Mouse (Mus musculus) erythroblast, embryonic 14.5 days (primary cell): Measurements from ENCODE around the gene Ccdc85b. TPM values are rescaled to one million over a fixed set of nuclear protein-coding genes. Genes with fewer than 3 reads are reported as not detected.
"Not testable (repeated sequence)": the region's sequence is repeated elsewhere in the genome, so short reads cannot be mapped to it uniquely, and the experiment has no call there.

Source experiments
- H3K27me3 ChIP-seq: 2 replicates; pipeline ENCODE4 v1.6.1; 2012; ENCODE audit warnings: inconsistent platforms; ENCODE audit not compliant: control insufficient read depth
- H3K36me3 ChIP-seq: 2 replicates; pipeline ENCODE4 v1.6.1; 2012; ENCODE audit warnings: mild to moderate bottlenecking, inconsistent platforms; ENCODE audit not compliant: control insufficient read depth
- H3K4me1 ChIP-seq: 2 replicates; pipeline ENCODE4 v1.6.1; 2012; ENCODE audit warnings: inconsistent platforms; ENCODE audit not compliant: control insufficient read depth
- H3K4me3 ChIP-seq: replicated peaks from 2 replicates; pipeline ENCODE3; 2012; ENCODE audit warnings: moderate library complexity, mild to moderate bottlenecking, inconsistent platforms
- H3K9me3 ChIP-seq: 2 replicates; pipeline ENCODE4 v1.6.1; 2012; ENCODE audit warnings: low read length, inconsistent platforms, mixed read lengths; ENCODE audit not compliant: control insufficient read depth
- GATA1 ChIP-seq: IDR thresholded peaks from 2 replicates; pipeline ENCODE4 v1.6.1; 2012; ENCODE audit warnings: low read length, inconsistent platforms, mixed read lengths
- TAL1 ChIP-seq: IDR thresholded peaks from 3 replicates; pipeline ENCODE4 v1.6.1; 2012; ENCODE audit warnings: low read length, inconsistent platforms, mixed read lengths
- polyA plus RNA-seq: library from polyadenylated mRNA; stranded (reverse); fragments of >175 nt; gene quantifications from 2 replicates; pipeline ENCODE4 v1.2.3, GENCODE M21; 2012

Ccdc85b gene
- polyA plus RNA-seq, 1 experiment: 0.57 TPM

DNA sequence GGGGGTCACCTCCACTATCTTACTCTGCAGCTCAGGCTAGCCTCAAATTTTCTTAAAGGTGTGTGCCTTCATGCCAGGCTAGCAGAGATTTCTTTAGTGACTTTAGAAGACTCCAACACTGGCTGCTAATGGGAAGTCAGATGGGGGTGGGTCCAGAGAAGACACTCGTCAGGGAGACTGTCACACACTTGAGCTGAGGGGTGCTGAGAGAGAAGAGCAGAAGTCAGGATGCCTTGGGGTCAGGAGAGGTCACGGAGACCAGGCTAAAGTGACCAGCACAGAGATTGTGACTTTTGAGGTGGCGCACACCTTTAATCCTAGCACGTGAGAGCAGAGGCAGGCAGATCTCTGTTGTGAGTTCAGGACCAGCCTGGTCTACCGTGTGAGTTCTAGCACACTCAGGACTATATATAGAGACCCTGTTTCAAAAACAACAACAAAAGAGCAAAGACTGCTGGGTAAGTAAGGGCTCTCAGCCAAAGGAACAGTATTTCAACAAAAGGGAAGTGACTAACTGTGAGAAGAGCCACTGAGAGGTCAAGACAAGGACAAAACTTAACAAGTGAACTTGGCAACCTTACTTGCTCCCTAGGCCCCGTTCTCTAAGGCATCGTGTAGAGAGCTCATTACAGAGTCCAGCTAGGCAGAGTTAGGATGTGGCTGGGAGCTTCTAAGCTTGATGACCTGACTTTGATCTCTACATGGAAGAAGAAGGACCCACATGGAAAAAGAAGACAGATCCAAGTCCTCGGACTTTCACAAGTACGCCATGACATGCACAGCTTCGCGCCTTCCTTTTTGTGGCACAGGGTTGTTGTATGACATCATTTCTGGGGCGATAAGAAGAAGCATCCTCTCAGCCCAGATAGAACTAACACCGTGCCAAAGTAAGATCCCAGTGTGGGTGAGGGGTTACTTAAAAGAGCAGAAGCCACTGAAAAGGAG, 49.4 kb downstream of the Ccdc85b start:
- peaks cover 2% of the 10 kb centered on the region; the same call in 1 of the 2 replicates for H3K4me1 ChIP-seq
- H3K27me3 ChIP-seq: no peaks in the 10 kb centered on the region
- H3K9me3 ChIP-seq: no peaks in the 10 kb centered on the region
- no peak for TF ChIP-seq GATA1
- no peak for TF ChIP-seq TAL1
- H3K4me3 ChIP-seq: no peak overlapping the region
- H3K36me3 ChIP-seq: no peaks in the 10 kb centered on the region

DNA sequence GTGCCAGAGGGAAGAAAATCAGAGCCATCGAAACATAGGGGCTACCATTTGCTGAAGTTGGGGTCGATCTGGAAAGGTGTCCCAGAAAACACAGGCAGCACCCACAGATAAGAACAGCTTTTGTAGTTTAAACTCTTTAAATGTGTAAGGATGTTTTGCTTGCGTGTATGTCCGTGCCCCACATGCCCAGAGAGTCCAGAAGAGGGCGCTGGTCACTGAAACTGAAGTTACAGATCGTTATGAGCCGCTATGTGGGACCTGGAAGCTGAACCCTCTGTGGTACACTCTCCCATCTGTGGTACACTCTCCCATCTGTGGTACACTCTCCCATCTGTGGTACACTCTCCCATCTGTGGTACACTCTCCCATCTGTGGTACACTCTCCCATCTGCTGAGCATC, 50.6 kb downstream of the Ccdc85b start:
- no peaks in the 10 kb centered on the region for H3K27me3 ChIP-seq
- peaks cover 2% of the 10 kb centered on the region; the same call in 1 of the 2 replicates for H3K4me1 ChIP-seq
- TF ChIP-seq TAL1: no peak
- no peak for TF ChIP-seq GATA1
- peak overlapping the region; percentile 47 for H3K4me3 ChIP-seq
- H3K36me3 ChIP-seq: no peaks in the 10 kb centered on the region
- H3K9me3 ChIP-seq: no peaks in the 10 kb centered on the region

DNA sequence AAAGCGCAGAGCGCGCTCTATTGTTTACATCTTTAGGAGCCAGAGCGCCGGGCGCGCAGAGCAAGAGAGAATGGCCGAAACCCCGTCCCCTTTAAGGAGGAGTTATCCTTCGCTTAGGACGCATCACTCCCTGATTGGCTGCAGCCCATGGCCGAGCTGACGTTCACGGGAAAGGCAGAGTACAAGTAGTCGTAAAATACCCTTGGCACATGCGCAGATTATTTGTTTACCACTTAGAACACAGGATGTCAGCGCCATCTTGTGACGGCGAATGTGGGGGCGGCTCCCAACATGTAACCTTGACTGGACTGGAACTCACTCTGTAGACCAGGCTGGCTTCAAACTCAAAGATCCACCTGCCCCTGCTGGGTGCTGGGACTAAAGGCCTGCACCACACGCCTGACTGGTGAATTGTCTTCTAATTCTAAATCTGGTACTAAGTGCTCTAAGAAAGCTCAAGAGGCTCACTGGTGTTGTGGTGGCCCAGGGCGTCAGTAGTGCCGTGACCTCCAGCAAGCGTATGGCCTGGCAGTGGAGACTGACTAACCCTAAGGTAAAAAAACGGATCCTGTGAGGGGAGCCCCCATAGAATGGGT, 51.1 kb downstream of the Ccdc85b start:
- not testable (repeated sequence) for H3K36me3 ChIP-seq, H3K4me1 ChIP-seq, H3K27me3 ChIP-seq, H3K9me3 ChIP-seq
- H3K4me3 ChIP-seq: peak overlapping the region; percentile 47

DNA sequence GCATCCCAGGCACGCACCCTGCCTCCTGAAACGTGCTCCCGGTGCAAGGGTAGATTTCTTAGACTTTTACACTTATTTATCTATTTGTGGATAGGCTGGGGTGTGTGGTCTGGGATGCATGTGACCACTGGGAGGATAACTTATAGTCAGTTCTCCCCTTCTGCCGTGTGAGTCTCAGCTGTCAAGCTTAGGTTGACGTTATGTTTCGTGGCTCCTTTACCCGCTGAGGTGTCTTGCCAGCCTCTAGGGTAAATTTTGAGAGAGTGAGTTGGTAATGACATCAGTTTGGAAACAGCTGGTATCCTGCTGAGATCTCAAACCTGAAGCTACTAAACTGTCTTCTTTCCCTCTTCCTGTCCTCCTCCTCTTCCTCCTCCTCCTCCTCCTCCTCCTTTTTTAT, 51.8 kb downstream of the Ccdc85b start:
- H3K4me1 ChIP-seq: peaks cover 2% of the 10 kb centered on the region; the same call in 1 of the 2 replicates
- TF ChIP-seq GATA1: no peak
- TF ChIP-seq TAL1: no peak
- no peaks in the 10 kb centered on the region for H3K9me3 ChIP-seq

More for the DNA sequence above, 51.8 kb downstream of the Ccdc85b start:
- Histone ChIP-seq H3K27me3 (no peaks in the 10 kb centered on the region), H3K36me3 (no peaks in the 10 kb centered on the region), H3K4me3 (peak overlapping the region; percentile 26)

Other genes starting within 250 kb of the Ccdc85b start
- gene Pacs1, start 184.8 kb downstream of the Ccdc85b start, polyA plus RNA-seq: 2.6 and 2.7 TPM in 2 replicates
- gene Sf3b2, start 162.4 kb downstream of the Ccdc85b start, polyA plus RNA-seq: 23.0 and 27.9 TPM in 2 replicates
- gene Gal3st3, start 159.6 kb downstream of the Ccdc85b start, polyA plus RNA-seq: not detected in 2 replicates
- not detected in 2 replicates for gene Catsper1, start 122.2 kb downstream of the Ccdc85b start, polyA plus RNA-seq
- not detected in 2 replicates for gene Cst6, start 108.3 kb downstream of the Ccdc85b start, polyA plus RNA-seq
- gene Eif1ad, start 91.2 kb downstream of the Ccdc85b start, polyA plus RNA-seq: 4.6 and 4.7 TPM in 2 replicates
- 15.6 and 21.7 TPM in 2 replicates for gene Banf1, start 90.7 kb downstream of the Ccdc85b start, polyA plus RNA-seq
- gene Sart1, start 69.2 kb downstream of the Ccdc85b start, polyA plus RNA-seq: 15.8 and 17.4 TPM in 2 replicates
- not detected in 2 replicates for gene Tsga10ip, start 55.4 kb downstream of the Ccdc85b start, polyA plus RNA-seq
- gene Drap1, start 32.9 kb downstream of the Ccdc85b start, polyA plus RNA-seq: 25.1 and 29.2 TPM in 2 replicates
- gene AI837181, start 32.8 kb downstream of the Ccdc85b start, polyA plus RNA-seq: 3.1 and 3.7 TPM in 2 replicates
- 0.12 and 0.18 TPM in 2 replicates for gene Fosl1, start 10.3 kb downstream of the Ccdc85b start, polyA plus RNA-seq
- 2.4 and 11.7 TPM in 2 replicates for gene Fibp, start 2.7 kb upstream of the Ccdc85b start, polyA plus RNA-seq
- gene Ctsw, start 10.6 kb upstream of the Ccdc85b start, polyA plus RNA-seq: not detected in 2 replicates
- 0.03 and 0.04 TPM in 2 replicates for gene Efemp2, start 16.1 kb upstream of the Ccdc85b start, polyA plus RNA-seq
- 5.2 and 9.4 TPM in 2 replicates for gene Mus81, start 30.5 kb upstream of the Ccdc85b start, polyA plus RNA-seq
- 151 and 164 TPM in 2 replicates for gene Cfl1, start 32.6 kb upstream of the Ccdc85b start, polyA plus RNA-seq
- 0.10 and 0.18 TPM in 2 replicates for gene 1700020D05Rik, start 45.9 kb upstream of the Ccdc85b start, polyA plus RNA-seq
- gene Snx32, start 52.6 kb upstream of the Ccdc85b start, polyA plus RNA-seq: 1.3 and 1.5 TPM in 2 replicates
- 0.01 TPM in 2 replicates for gene Ovol1, start 102.8 kb upstream of the Ccdc85b start, polyA plus RNA-seq
- gene Ap5b1, start 110.1 kb upstream of the Ccdc85b start, polyA plus RNA-seq: 0.19 and 0.20 TPM in 2 replicates
- 82.8 and 90.8 TPM in 2 replicates for gene Rnaseh2c, start 144.0 kb upstream of the Ccdc85b start, polyA plus RNA-seq
- gene Kat5, start 152.3 kb upstream of the Ccdc85b start, polyA plus RNA-seq: 6.0 and 7.0 TPM in 2 replicates
- gene Rela, start 179.6 kb upstream of the Ccdc85b start, polyA plus RNA-seq: 4.1 and 6.0 TPM in 2 replicates
- gene Sipa1, start 205.8 kb upstream of the Ccdc85b start, polyA plus RNA-seq: 63.2 and 69.8 TPM in 2 replicates
- 18.5 and 20.2 TPM in 2 replicates for gene Map3k11, start 230.8 kb upstream of the Ccdc85b start, polyA plus RNA-seq
- gene Pcnx3, start 231.0 kb upstream of the Ccdc85b start, polyA plus RNA-seq: 43.8 and 46.7 TPM in 2 replicates
- gene Kcnk7, start 246.5 kb upstream of the Ccdc85b start, polyA plus RNA-seq: 0.04 and 0.06 TPM in 2 replicates